Mouse (Mus musculus): ENCODE measurements at regions not wholly inside any gene's neighbourhood (a gene's known extent, or its start where the extent isn't known, plus 50 kb on each side); places are given as distances from the start of the nearest gene placed in this dataset.

DNA sequence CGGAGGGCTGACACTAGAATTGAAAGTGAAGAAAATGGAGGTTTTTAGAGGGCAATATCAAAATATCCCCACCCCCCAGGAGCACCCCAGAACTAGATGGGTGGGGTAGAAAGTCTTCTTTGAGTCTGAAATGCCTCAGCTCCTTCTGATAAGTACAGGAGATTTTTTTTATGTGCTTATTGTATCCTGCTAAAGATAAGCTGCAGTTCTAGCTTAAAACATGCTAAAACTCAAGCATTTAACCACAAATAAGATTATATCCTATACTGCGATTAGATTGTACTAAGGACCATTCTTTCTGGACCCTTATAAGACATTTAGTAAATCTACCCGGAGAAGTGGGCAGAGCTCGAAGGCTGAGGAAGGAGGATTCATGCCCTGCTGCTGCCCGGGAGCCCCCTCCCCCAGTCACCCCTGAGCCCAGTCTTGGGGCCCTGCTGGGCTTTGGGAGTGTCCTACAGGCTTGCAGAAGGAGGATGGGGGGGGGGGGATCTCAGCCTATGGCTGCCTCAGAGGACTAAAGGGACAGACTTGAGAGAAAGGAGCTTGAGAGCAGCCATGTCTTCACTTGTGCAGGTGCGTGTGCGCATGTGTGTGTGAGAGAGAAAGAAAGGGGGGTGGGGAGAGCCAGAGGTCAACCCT lies 61.5 kb upstream of the Galnt10 start:
- WGBS: 8% methylated on average over 7 of the region's 7 CpGs
- Histone ChIP-seq H3K36me3 (no peaks in the 10 kb centered on the region), H3K27ac (replicated peaks) (peak overlapping the region; percentile 61), H3K27me3 (no peaks in the 10 kb centered on the region), H3K9ac (replicated peaks) (no peak overlapping the region), H3K4me3 (no peak overlapping the region), H3K9me3 (no peaks in the 10 kb centered on the region), H3K4me1 (peaks cover 20% of the 10 kb centered on the region), H3K4me2 (replicated peaks) (no peak overlapping the region)
- ATAC-seq (replicated peaks): no peak

DNA sequence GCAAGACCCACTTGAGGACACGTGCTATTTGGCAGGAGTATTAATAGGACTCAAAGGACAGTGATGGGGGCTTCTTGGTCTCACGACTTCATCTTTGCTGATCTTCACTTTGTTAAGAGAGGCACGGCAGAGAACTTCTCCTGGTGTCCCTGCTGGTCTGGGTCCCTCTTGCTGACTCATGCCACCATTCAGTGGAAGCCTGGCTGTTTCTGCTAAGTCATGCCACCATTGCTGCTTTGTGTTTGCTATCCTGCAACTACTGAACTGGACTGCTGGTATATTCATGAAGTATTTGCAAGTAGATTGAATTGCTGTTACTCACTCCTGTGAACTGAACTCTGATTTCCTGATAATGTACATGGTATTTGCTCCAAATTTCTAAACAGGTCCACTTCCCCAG lies 59.6 kb upstream of the Galnt10 start:
- WGBS: 88% methylated on average over 3 of the region's 3 CpGs
- Histone ChIP-seq H3K36me3 (no peaks in the 10 kb centered on the region), H3K9me3 (no peaks in the 10 kb centered on the region), H3K27me3 (no peaks in the 10 kb centered on the region), H3K4me3 (no peak overlapping the region), H3K9ac (replicated peaks) (no peak overlapping the region), H3K27ac (replicated peaks) (no peak overlapping the region), H3K4me2 (replicated peaks) (no peak overlapping the region), H3K4me1 (peaks cover 20% of the 10 kb centered on the region)
- ATAC-seq (replicated peaks): no peak

- ATAC-seq (replicated peaks): no peak
- no peak overlapping the region for H3K4me3 ChIP-seq
- H3K4me2 ChIP-seq (replicated peaks): no peak overlapping the region
- 91% methylated on average over 7 of the region's 7 CpGs for WGBS
- no peak overlapping the region for H3K27ac ChIP-seq (replicated peaks)
- H3K27me3 ChIP-seq: peaks cover 3% of the 10 kb centered on the region; the same call in 1 of the 2 replicates
- H3K4me1 ChIP-seq: no peaks in the 10 kb centered on the region
- no peak overlapping the region for H3K9ac ChIP-seq (replicated peaks)
- no peaks in the 10 kb centered on the region for H3K36me3 ChIP-seq
- no peaks in the 10 kb centered on the region for H3K9me3 ChIP-seq
These were observed 53.0 kb upstream of the Galnt10 start for GRCm38 (mm10) chr11:57592228-57592748.

Data from forebrain, embryonic 15.5 days (tissue).